9 mouse cellular contexts compared by ENCODE assay signal in genomic region chr17:8367514-8368480, GRCm38 (mm10). TPM values are rescaled to one million over a fixed set of nuclear protein-coding genes. Genes with fewer than 3 reads are reported as not detected.
DNase-seq lines count a peak whose midpoint lies in the region; ATAC-seq and TF ChIP-seq lines count a peak whose summit lies in the region.
"Had no signal": no experiment of that assay in that cellular context is flagged by ENCODE, and none has a peak within 500 bp of the region (broad histone marks: within the 10 kb centered on the region; RNA-seq: fewer than 3 reads in every experiment).

No protein-coding gene starts in this region.

- no peak for ATAC-seq in embryonic facial prominence, embryonic 15.5 days (ENCODE audit: insufficient number of reproducible peaks, low FRiP score, low TSS enrichment, low read depth)

- TF ChIP-seq POLR2A in olfactory bulb, adult 2 months (IDR thresholded peaks at IDR 0.05; ENCODE audit: insufficient read depth, low read depth, low read length): no peak

- DNase-seq in cerebellum, adult 11-12 months: peak; percentile 41
- DNase-seq in cerebellum, postnatal 36 days: no peak
- DNase-seq in large intestine, adult 2 months (ENCODE audit: low read depth, low spot score): peak; percentile 88
- no peak for DNase-seq in adrenal gland, adult 18-20 months (ENCODE audit: low spot score in 2 of 2)
- DNase-seq in lung, postnatal 4 days: no peak
- no peak for DNase-seq in kidney, postnatal 25 days

- peak overlapping the region; percentile 29; the same call in 1 of the 2 replicates for H3K4me2 ChIP-seq in embryonic facial prominence, embryonic 15.5 days (replicated peaks)

- H3K27me3 ChIP-seq in embryonic facial prominence, embryonic 15.5 days: no peaks in the 10 kb centered on the region

- no peaks in the 10 kb centered on the region for H3K9me3 ChIP-seq in embryonic facial prominence, embryonic 15.5 days (replicated peaks)

- peaks cover 41% of the 10 kb centered on the region for H3K4me1 ChIP-seq in embryonic facial prominence, embryonic 15.5 days
- peaks cover 36% of the 10 kb centered on the region for H3K4me1 ChIP-seq in olfactory bulb, adult 2 months (ENCODE audit: control insufficient read depth, insufficient read depth, low read length)

- no peak overlapping the region for H3K9ac ChIP-seq in embryonic facial prominence, embryonic 15.5 days

- peak overlapping the region; percentile 25; the same call in 1 of the 2 replicates for H3K27ac ChIP-seq in embryonic facial prominence, embryonic 15.5 days (replicated peaks)
- peak overlapping the region; percentile 98 for H3K27ac ChIP-seq in olfactory bulb, adult 2 months (ENCODE audit: insufficient read depth, low read depth, low read length)
- H3K27ac ChIP-seq: macrophage had no signal

- no peaks in the 10 kb centered on the region for H3K36me3 ChIP-seq in embryonic facial prominence, embryonic 15.5 days

- H3K4me3 ChIP-seq in embryonic facial prominence, embryonic 15.5 days (replicated peaks): no peak overlapping the region
- no peak overlapping the region; the same call in 1 of the 2 replicates for H3K4me3 ChIP-seq in olfactory bulb, adult 2 months (ENCODE audit: insufficient read depth, low read depth, low read length)

- 11% methylated on average over 20 of the region's 20 CpGs for WGBS in embryonic facial prominence, embryonic 15.5 days
- WGBS in large intestine, adult 2 months: 17% methylated on average over 20 of the region's 20 CpGs
- WGBS in olfactory bulb, adult 2 months: 11% methylated on average over 20 of the region's 20 CpGs

- TF ChIP-seq CTCF in olfactory bulb, adult 2 months (IDR thresholded peaks at IDR 0.05; ENCODE audit: insufficient read depth, low read depth, low read length): no peak

RNA-seq across cellular contexts. Expression of gene T2, which starts 12.0 kb away (rescaled TPM):
- 0.60 and 1.2 TPM in 2 replicates for polyA plus RNA-seq in embryonic facial prominence, embryonic 15.5 days (2015; fragmentation: Nextera tagmentation; extraction: Ambion mirVana)
- 0.14 and 0.17 TPM in 2 replicates for polyA plus RNA-seq in large intestine, adult 2 months (2012; rRNA removed)
- polyA plus RNA-seq in olfactory bulb, adult 2 months (2012; ENCODE audit: insufficient read depth, insufficient read length, low replicate concordance, missing spikeins): not detected in 2 replicates
- total RNA-seq in adrenal gland, adult 18-20 months (2021): not detected
- polyA plus RNA-seq: macrophage had no signal

RNA-seq across cellular contexts. Expression of gene Prr18, which starts 30.5 kb away (rescaled TPM):
- 0.35 and 1.2 TPM in 2 replicates for polyA plus RNA-seq in embryonic facial prominence, embryonic 15.5 days (2015; fragmentation: Nextera tagmentation; extraction: Ambion mirVana)
- polyA plus RNA-seq in large intestine, adult 2 months (2012; rRNA removed): 0.15 and 0.16 TPM in 2 replicates
- polyA plus RNA-seq in olfactory bulb, adult 2 months (2012; ENCODE audit: insufficient read depth, insufficient read length, low replicate concordance, missing spikeins): not detected in 2 replicates
- under 1 TPM; 0.30 to 0.35 TPM for total RNA-seq in adrenal gland, adult 18-20 months (2021)

RNA-seq across cellular contexts. Expression of gene Sft2d1, which starts 56.9 kb away (rescaled TPM):
- polyA plus RNA-seq in embryonic facial prominence, embryonic 15.5 days (2015; fragmentation: Nextera tagmentation; extraction: Ambion mirVana): 60.6 and 72.1 TPM in 2 replicates
- 84.2 and 105 TPM in 2 replicates for polyA plus RNA-seq in large intestine, adult 2 months (2012; rRNA removed)
- not detected in 2 replicates for polyA plus RNA-seq in olfactory bulb, adult 2 months (2012; ENCODE audit: insufficient read depth, insufficient read length, low replicate concordance, missing spikeins)
- total RNA-seq in adrenal gland, adult 18-20 months (2021): 10 to 100 TPM; 38.1 to 43.2 TPM

Comparison
In these comparisons a context has a peak if more than half of its experiments do, and no peak if none do; other contexts are left out.
1. DNase-seq: peak in cerebellum, adult 11-12 months (single experiment) and large intestine, adult 2 months (single experiment); none in cerebellum, postnatal 36 days (0 of 2), adrenal gland, adult 18-20 months (0 of 2), lung, postnatal 4 days (0 of 2) and kidney, postnatal 25 days (0 of 2).